Mouse (Mus musculus) hindbrain, embryonic 11.5 days (tissue): Measurements from ENCODE around the gene Ttc7. TPM values are rescaled to one million over a fixed set of nuclear protein-coding genes. Genes with fewer than 3 reads are reported as not detected.

Source experiments
- ATAC-seq: fragments of 200-750 bp; cut with Nextera tagmentation; 2 replicates; pipeline ENCODE4 v1.8.0; 2017; ENCODE audit warnings: mild to moderate bottlenecking, moderate TSS enrichment, moderate library complexity; ENCODE audit not compliant: low FRiP score
- DNase-seq: peaks from one replicate; pipeline ENCODE4 v3.0.0-alpha.2; 2015; ENCODE audit warnings: low spot score
- H3K27ac ChIP-seq: fragments of 300-500 bp; sonication (generic); 2 replicates; pipeline ENCODE4 v1.5.1; 2014; ENCODE audit warnings: mild to moderate bottlenecking, low read depth, low read length
- H3K27me3 ChIP-seq: fragments of 300-500 bp; sonication (generic); 2 replicates; pipeline ENCODE4 v1.6.1; 2014; ENCODE audit warnings: mild to moderate bottlenecking, low read length, moderate library complexity, mixed read lengths; ENCODE audit not compliant: control insufficient read depth, insufficient read depth
- H3K36me3 ChIP-seq: fragments of 300-500 bp; sonication (generic); 2 replicates; pipeline ENCODE4 v1.6.1; 2014; ENCODE audit warnings: mild to moderate bottlenecking, low read length, moderate library complexity, mixed read lengths; ENCODE audit not compliant: control insufficient read depth, insufficient read depth
- H3K4me1 ChIP-seq: fragments of 300-500 bp; sonication (generic); replicated peaks from 2 replicates; pipeline ENCODE4 v1.6.1; 2014; ENCODE audit warnings: low read length, mixed read lengths; ENCODE audit not compliant: control insufficient read depth, insufficient read depth
- H3K4me2 ChIP-seq: fragments of 300-500 bp; sonication (generic); replicated peaks from 2 replicates; pipeline ENCODE4 v1.6.1; 2014; ENCODE audit warnings: mild to moderate bottlenecking, low read depth, low read length
- H3K4me3 ChIP-seq: fragments of 300-500 bp; sonication (generic); 2 replicates; pipeline ENCODE4 v1.5.1; 2014; ENCODE audit warnings: low read depth, low read length
- H3K9ac ChIP-seq: fragments of 300-500 bp; sonication (generic); 2 replicates; pipeline ENCODE4 v1.6.1; 2014; ENCODE audit warnings: low read depth, low read length
- H3K9me3 ChIP-seq: fragments of 300-500 bp; sonication (generic); 2 replicates; pipeline ENCODE4 v1.6.1; 2016; ENCODE audit warnings: low read length; ENCODE audit not compliant: control insufficient read depth
- WGBS: fragments of 180-500 bp; shearing (Covaris S2); extraction: QIAGEN DNeasy Blood & Tissue Kit; methylation state at CpG from one replicate; pipeline ENCODE4 v1.1.7; 2014; 5-methylcytosine and 5-hydroxymethylcytosine counted together
- polyA plus RNA-seq: library from polyadenylated mRNA; unstranded; fragments of >200 nt; fragmentation: Nextera tagmentation; extraction: Ambion mirVana; gene quantifications from 2 replicates; pipeline ENCODE4 v1.2.1, GENCODE M21; 2014

Ttc7 gene
- polyA plus RNA-seq, 1 experiment from 2014 or later: 2.7 TPM

DNA sequence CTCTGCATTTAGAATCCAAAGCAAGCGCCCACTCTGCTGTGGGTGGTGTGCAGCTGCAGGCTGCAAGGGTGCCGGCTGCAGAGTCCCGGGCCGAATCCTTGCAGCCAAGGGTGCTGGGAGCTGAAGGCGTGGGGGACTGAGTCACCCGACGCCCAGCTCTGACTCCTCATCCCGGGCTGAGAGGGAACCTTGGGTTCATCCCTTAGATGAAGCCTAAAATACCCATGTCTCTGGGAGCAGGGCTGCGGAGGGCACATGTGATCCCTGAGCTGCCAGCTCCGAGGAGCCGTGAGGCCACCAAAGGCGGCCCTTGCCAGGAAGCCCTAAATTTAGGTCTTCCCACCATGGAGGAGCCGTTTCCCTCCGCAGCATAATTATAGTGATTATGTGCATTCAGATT, 52.5 kb downstream of the Ttc7 start:
- Histone ChIP-seq H3K9ac (no peak overlapping the region), H3K4me3 (no peak overlapping the region), H3K9me3 (no peaks in the 10 kb centered on the region), H3K36me3 (no peaks in the 10 kb centered on the region), H3K27ac (no peak overlapping the region), H3K4me1 (peaks cover 19% of the 10 kb centered on the region), H3K4me2 (no peak overlapping the region), H3K27me3 (no peaks in the 10 kb centered on the region)
- ATAC-seq (no peak), DNase-seq (no peak)
- WGBS: 90% methylated on average over 14 of the region's 14 CpGs

DNA sequence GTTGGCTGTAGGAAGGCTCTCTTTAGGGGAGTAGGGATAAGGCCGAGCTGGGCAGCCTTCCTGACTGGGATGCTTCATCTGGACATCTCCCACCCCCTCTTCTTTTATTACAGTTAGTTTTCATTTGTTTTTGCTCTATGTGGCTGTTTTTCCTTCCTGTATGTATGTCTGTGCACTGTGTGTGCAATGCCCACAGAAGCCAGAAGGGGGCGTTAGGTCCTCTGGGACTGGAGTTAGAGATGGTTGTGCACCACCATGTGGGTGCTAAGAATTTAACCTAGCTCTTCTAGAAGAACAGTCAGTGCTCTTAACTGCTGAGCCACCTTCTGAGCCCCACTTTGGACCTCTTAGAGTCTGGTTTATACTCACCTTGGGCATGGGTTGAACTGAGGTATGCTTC, 53.0 kb downstream of the Ttc7 start:
- Histone ChIP-seq H3K36me3 (no peaks in the 10 kb centered on the region), H3K27me3 (no peaks in the 10 kb centered on the region), H3K4me1 (peaks cover 16% of the 10 kb centered on the region), H3K27ac (no peak overlapping the region), H3K4me3 (no peak overlapping the region), H3K9me3 (no peaks in the 10 kb centered on the region), H3K4me2 (no peak overlapping the region), H3K9ac (no peak overlapping the region)
- ATAC-seq: no peak
- WGBS: 88% methylated on average over 2 of the region's 2 CpGs
- no peak for DNase-seq

DNA sequence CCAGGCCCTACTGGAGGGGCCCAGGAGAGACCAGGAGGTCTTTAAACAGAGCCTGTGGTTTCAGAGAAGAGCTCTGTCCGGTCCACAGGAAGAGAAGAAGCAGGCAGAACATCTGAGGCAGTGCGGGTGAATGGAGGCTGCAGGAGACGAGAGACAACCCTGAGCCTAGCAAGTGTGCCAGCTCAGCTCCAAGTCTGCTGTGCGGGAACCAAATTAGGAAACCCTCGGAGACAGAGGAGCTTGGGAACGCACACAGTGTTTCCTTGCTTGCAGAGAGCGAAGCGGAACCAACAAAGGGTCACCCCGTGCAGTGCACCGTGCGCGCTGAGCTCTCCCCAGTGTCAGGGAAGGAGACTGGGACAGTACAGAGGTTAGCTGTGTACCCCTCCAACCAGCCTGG, 54.2 kb downstream of the Ttc7 start:
- Histone ChIP-seq H3K9me3 (no peaks in the 10 kb centered on the region), H3K27me3 (no peaks in the 10 kb centered on the region), H3K4me1 (peaks cover 8% of the 10 kb centered on the region; the same call in 1 of the 2 replicates), H3K4me2 (no peak overlapping the region), H3K9ac (no peak overlapping the region), H3K36me3 (no peaks in the 10 kb centered on the region), H3K27ac (no peak overlapping the region), H3K4me3 (no peak overlapping the region)
- WGBS: 84% methylated on average over 12 of the region's 12 CpGs
- DNase-seq: no peak
- ATAC-seq: no peak

DNA sequence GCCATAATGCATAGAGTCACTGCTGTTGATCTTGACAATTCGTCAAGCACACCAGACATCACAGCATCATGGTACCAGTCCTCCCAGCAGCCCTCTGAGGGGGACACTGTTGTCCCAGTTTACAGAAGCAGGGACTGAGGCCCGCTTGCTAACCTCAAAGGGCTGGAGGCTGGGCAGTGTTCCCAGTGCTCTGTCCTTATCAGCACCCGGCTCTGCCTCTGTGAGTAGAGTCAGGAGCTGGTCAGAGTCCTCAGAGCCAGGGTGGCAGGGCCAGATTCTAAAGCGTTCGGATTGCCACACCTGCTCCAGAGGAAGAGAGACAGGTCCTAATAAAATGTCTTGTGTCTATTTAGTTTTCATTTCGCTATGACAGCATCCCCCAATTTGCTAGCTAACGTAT, 55.0 kb downstream of the Ttc7 start:
- no peak for ATAC-seq
- no peak for DNase-seq
- Histone ChIP-seq H3K9me3 (no peaks in the 10 kb centered on the region), H3K4me2 (no peak overlapping the region), H3K27me3 (no peaks in the 10 kb centered on the region), H3K4me1 (0 out of 2 replicates have a peak, but pooled peaks cover under 1% of the 10 kb centered on the region), H3K9ac (no peak overlapping the region), H3K4me3 (no peak overlapping the region), H3K27ac (no peak overlapping the region), H3K36me3 (no peaks in the 10 kb centered on the region)
- WGBS: 92% methylated on average over 7 of the region's 7 CpGs

DNA sequence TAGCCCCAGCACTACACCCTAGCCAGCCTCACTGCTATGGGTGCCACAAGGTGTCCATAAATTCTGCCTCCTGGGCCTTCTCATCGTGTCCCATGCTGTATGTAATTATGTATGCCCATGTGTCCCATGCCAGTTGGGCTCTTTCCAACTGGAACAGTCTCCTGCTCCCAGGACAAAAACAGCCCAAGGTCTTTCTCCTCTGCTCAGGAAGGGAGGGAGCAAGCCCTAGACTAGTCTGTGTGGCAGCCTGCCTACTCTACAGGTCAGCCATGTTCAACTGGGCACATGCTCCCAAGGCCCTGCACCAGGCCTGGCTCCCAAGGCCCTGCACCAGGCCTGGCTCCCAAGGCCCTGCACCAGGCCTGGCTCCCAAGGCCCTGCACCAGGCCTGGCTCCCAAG, 56.4 kb downstream of the Ttc7 start:
- no peaks in the 10 kb centered on the region for H3K9me3 ChIP-seq
- DNase-seq (no peak), ATAC-seq (no peak)
- no peaks in the 10 kb centered on the region for H3K27me3 ChIP-seq
- WGBS: 83% methylated on average over 1 of the region's 1 CpGs
- H3K4me1 ChIP-seq: no peaks in the 10 kb centered on the region
- no peak overlapping the region for H3K27ac ChIP-seq
- H3K4me3 ChIP-seq: no peak overlapping the region
- no peak overlapping the region for H3K4me2 ChIP-seq
- no peaks in the 10 kb centered on the region for H3K36me3 ChIP-seq
- no peak overlapping the region for H3K9ac ChIP-seq

DNA sequence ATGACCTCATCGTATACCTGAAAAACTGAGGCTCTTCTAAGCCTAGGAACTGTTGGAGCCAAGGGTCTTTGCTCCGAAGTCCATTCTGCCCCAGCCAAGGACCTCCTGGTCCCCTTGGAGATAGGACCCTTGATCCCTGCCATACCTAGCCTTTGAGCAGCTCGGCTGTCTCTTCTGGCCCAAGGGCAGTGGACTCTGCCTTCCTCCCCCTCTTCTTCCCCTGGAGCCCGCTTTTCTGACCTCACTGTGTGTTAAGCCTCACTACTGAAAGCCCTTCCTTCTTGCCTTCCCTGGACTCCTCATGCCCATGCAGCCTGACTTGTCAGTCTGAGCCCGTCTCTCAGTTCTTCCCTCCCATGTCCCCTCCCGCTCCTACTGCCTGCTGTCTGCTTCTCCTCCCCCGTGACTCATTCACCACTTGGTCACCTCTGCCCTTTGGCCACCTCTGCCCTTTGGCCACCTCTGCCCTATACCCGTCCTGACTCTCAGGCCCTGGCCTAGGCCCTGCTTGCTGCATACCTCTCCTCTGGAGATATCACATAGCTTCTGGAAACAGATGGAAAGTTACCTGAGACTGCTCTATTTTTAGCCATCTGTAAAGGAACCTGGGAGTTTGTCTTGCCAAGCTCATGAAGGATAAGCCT, 60.5 kb downstream of the Ttc7 start:
- no peaks in the 10 kb centered on the region for H3K9me3 ChIP-seq
- DNase-seq (no peak), ATAC-seq (no peak)
- H3K4me2 ChIP-seq: no peak overlapping the region
- no peak overlapping the region for H3K9ac ChIP-seq
- no peaks in the 10 kb centered on the region for H3K27me3 ChIP-seq
- H3K4me1 ChIP-seq: no peaks in the 10 kb centered on the region
- 60% methylated on average over 8 of the region's 8 CpGs for WGBS
- no peaks in the 10 kb centered on the region for H3K36me3 ChIP-seq
- H3K27ac ChIP-seq: no peak overlapping the region
- H3K4me3 ChIP-seq: no peak overlapping the region

DNA sequence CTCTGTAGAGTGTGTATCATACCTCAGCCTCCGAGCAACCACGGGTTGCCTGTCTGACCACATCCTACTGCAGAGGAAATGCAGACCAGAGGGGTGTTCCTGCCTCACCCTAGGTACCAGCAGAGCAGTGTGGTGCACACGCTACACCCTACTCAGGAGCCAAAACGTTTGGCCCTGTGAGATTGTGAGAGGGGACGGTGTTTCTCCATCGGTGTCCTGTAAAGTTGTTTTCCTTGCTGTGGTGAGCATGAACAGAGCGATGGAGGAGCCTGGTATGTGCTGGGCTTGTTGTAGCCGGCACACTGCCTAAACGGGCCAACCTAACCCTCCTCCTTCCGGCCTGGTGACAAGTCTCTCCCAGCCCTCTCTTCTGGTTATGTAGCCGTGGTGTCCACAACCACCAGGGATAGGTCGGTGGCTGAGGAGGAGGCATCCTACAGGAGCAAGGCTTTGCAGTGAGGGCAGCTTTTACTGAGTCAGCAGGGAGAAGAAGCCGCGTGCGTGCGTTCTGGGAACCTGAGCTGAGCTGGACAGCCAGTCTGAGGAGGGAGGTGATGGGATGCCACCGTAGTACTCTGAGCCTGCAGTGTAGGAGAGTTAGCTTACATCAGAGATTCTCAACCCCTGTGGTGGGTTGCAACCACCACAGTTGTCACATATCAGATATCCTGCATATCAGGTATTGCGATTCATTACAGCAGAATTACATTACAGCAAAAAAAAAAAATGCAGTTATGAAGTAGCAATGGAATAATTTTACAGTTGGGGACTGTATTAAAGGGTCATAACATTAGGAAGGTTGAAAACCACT, 62.0 kb downstream of the Ttc7 start:
- Histone ChIP-seq H3K4me1 (peaks cover 3% of the 10 kb centered on the region; the same call in 1 of the 2 replicates), H3K4me2 (no peak overlapping the region), H3K4me3 (no peak overlapping the region), H3K36me3 (no peaks in the 10 kb centered on the region), H3K9ac (no peak overlapping the region), H3K27me3 (no peaks in the 10 kb centered on the region), H3K27ac (no peak overlapping the region), H3K9me3 (no peaks in the 10 kb centered on the region)
- ATAC-seq (no peak), DNase-seq (no peak)
- WGBS: 71% methylated on average over 18 of the region's 18 CpGs

DNA sequence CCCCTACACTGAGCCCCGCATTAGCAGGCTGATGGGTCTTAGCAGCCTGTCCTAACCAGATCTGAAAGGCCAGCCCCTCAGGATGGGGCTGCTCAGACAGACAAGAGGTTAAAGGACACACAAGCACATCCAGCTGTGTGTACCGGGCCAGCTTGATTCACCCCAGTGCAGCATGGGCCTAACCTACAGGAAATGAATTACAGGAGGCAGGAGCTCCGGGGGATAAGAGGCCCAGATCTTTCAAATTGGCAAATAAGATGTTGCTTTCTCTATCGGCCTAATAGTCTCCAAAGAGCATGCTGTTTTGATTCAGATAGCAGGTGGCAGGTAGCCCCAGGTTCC, 62.5 kb downstream of the Ttc7 start:
- Histone ChIP-seq H3K9ac (no peak overlapping the region), H3K4me2 (no peak overlapping the region), H3K9me3 (no peaks in the 10 kb centered on the region), H3K4me1 (peaks cover 3% of the 10 kb centered on the region; the same call in 1 of the 2 replicates), H3K4me3 (no peak overlapping the region), H3K27ac (no peak overlapping the region), H3K27me3 (no peaks in the 10 kb centered on the region), H3K36me3 (no peaks in the 10 kb centered on the region)
- WGBS: 54% methylated on average over 4 of the region's 4 CpGs
- ATAC-seq (no peak), DNase-seq (no peak)

DNA sequence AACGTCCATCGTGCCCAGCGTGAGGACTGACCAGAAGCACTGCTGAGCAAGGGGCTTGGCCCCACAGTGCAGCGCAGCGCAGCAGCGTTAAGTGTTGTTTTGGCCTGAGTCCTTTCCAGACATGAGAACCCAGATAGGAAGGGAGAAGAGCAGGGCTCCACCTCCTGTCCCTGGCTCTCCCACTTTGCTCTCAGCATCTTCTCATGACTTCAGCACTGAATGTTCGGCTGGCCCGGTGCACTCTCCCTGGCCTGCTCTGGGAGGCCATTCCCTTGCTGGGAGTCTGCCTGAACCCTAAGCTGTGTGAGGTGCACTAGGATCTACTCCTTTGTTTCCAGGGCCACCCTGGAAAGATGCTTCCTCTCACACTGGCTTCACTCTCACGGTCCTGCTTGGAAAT, 65.7 kb downstream of the Ttc7 start:
- Histone ChIP-seq H3K36me3 (no peaks in the 10 kb centered on the region), H3K9ac (no peak overlapping the region), H3K4me2 (no peak overlapping the region), H3K4me3 (no peak overlapping the region), H3K27ac (no peak overlapping the region), H3K4me1 (peaks cover 10% of the 10 kb centered on the region; the same call in 1 of the 2 replicates), H3K27me3 (no peaks in the 10 kb centered on the region), H3K9me3 (no peaks in the 10 kb centered on the region)
- ATAC-seq: no peak
- 38% methylated on average over 9 of the region's 9 CpGs for WGBS
- no peak for DNase-seq
